10 mouse cellular contexts compared by ENCODE assay signal in the genomic region with DNA sequence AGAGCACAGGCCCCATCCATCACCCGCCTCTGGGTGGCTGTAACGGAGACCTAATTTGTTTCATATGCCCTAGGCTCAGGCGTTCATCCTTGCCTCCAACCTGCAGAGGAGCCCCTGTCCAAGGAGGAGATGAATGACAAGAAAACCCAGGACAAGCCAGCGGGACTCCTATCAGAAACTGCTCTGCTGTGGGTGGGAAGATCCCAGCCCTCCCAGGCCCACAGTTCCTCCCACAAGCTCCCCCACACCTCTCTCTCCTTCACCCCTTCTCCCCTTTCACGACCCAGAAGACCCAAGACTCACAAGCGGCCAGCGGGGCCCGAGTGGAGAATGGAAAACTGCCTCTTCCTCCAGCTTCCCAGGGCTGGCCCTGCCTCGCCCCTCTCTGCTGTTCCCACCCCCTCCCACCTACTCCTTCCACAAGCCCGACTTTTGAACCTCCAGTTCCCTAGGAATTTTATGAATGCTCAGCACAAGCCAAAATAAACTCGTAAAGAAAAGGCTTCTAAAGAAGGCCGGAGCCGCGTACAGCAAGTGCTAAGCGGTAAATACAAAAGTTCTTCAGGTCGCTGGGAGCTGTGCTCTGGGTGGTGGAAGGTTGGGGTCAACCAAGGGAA.
DNase-seq lines count a peak whose midpoint lies in the region; ATAC-seq and TF ChIP-seq lines count a peak whose summit lies in the region.
"Had no signal": no experiment of that assay in that cellular context is flagged by ENCODE, and none has a peak within 500 bp of the region (broad histone marks: within the 10 kb centered on the region; RNA-seq: fewer than 3 reads in every experiment).

No protein-coding gene starts in this region.

- peak; percentile 26 for DNase-seq in heart, postnatal 0 days (ENCODE audit: low spot score)
- no peak for DNase-seq in heart, adult 8-10 months (ENCODE audit: low spot score)
- peak; percentile 35 for DNase-seq in lung, postnatal 25 days (ENCODE audit: low spot score)
- DNase-seq in urinary bladder, adult 18-20 months (ENCODE audit: low spot score in 2 of 2) = no peak
- DNase-seq in B cell, adult 2 months = no peak
- DNase-seq in layer of hippocampus, adult 2 months (ENCODE audit: low spot score in 2 of 2) = no peak

- H3K4me3 ChIP-seq in heart, postnatal 0 days (ENCODE audit: low read depth, low read length) = no peak overlapping the region
- no peak overlapping the region for H3K4me3 ChIP-seq in embryonic facial prominence, embryonic 12.5 days
- H3K4me3 ChIP-seq in kidney, embryonic 14.5 days (ENCODE audit: low read length) = no peak overlapping the region
- H3K4me3 ChIP-seq in layer of hippocampus, adult 2 months = no peak overlapping the region
- H3K4me3 ChIP-seq: liver, embryonic 12.5 days had no signal

- no peaks in the 10 kb centered on the region for H3K36me3 ChIP-seq in heart, postnatal 0 days (replicated peaks; ENCODE audit: control insufficient read depth, insufficient read depth, low read length)
- no peaks in the 10 kb centered on the region for H3K36me3 ChIP-seq in embryonic facial prominence, embryonic 12.5 days
- H3K36me3 ChIP-seq in kidney, embryonic 14.5 days (ENCODE audit: control insufficient read depth, insufficient read depth, low read length) = no peaks in the 10 kb centered on the region
- H3K36me3 ChIP-seq: G1E; liver, embryonic 12.5 days had no signal

- no peak for ATAC-seq in heart, postnatal 0 days (ENCODE audit: insufficient read depth, low read depth)
- ATAC-seq in embryonic facial prominence, embryonic 12.5 days (ENCODE audit: insufficient number of reproducible peaks, insufficient read depth, low FRiP score, low TSS enrichment) = no peak
- peak; percentile 83 for ATAC-seq in kidney, embryonic 14.5 days (ENCODE audit: low FRiP score, low TSS enrichment)
- ATAC-seq: liver, embryonic 12.5 days had no signal

- no peak for TF ChIP-seq CTCF in heart, postnatal 0 days (IDR thresholded peaks at IDR 0.05; ENCODE audit: low read depth)
- TF ChIP-seq CTCF in layer of hippocampus, adult 2 months (conservative IDR thresholded peaks at IDR 0.05) = no peak

- H3K4me2 ChIP-seq in heart, postnatal 0 days (ENCODE audit: low read depth, low read length) = no peak overlapping the region
- H3K4me2 ChIP-seq in embryonic facial prominence, embryonic 12.5 days (replicated peaks) = peak overlapping the region; percentile 26
- peak overlapping the region; percentile 17; the same call in 1 of the 2 replicates for H3K4me2 ChIP-seq in kidney, embryonic 14.5 days (replicated peaks; ENCODE audit: low read depth, low read length)
- H3K4me2 ChIP-seq: liver, embryonic 12.5 days had no signal

- no peaks in the 10 kb centered on the region for H3K9me3 ChIP-seq in heart, postnatal 0 days (replicated peaks; ENCODE audit: control insufficient read depth, low read length)
- H3K9me3 ChIP-seq in embryonic facial prominence, embryonic 12.5 days = no peaks in the 10 kb centered on the region
- no peaks in the 10 kb centered on the region for H3K9me3 ChIP-seq in kidney, embryonic 14.5 days (ENCODE audit: control insufficient read depth, low read length)
- H3K9me3 ChIP-seq: liver, embryonic 12.5 days had no signal

- H3K27me3 ChIP-seq in heart, postnatal 0 days (ENCODE audit: control insufficient read depth, insufficient read depth, low read length) = peaks cover 24% of the 10 kb centered on the region; the same call in 1 of the 2 replicates
- H3K27me3 ChIP-seq in embryonic facial prominence, embryonic 12.5 days = peaks cover 20% of the 10 kb centered on the region
- no peaks in the 10 kb centered on the region; the same call in 1 of the 2 replicates for H3K27me3 ChIP-seq in kidney, embryonic 14.5 days (ENCODE audit: control insufficient read depth, insufficient read depth, low read length)

- no peak for TF ChIP-seq EP300 in heart, postnatal 0 days (IDR thresholded peaks at IDR 0.05; ENCODE audit: low read depth)

- H3K4me1 ChIP-seq in heart, postnatal 0 days (ENCODE audit: control insufficient read depth, insufficient read depth) = no peaks in the 10 kb centered on the region; the same call in 1 of the 2 replicates
- H3K4me1 ChIP-seq in embryonic facial prominence, embryonic 12.5 days = peaks cover 42% of the 10 kb centered on the region
- H3K4me1 ChIP-seq in kidney, embryonic 14.5 days (ENCODE audit: control insufficient read depth, insufficient read depth, low read length) = peaks cover 19% of the 10 kb centered on the region; the same call in 1 of the 2 replicates
- H3K4me1 ChIP-seq: liver, embryonic 12.5 days had no signal

- no peak overlapping the region for H3K27ac ChIP-seq in heart, postnatal 0 days (ENCODE audit: low read depth)
- peak overlapping the region; percentile 47 for H3K27ac ChIP-seq in embryonic facial prominence, embryonic 12.5 days
- peak overlapping the region; percentile 68; the same call in 1 of the 2 replicates for H3K27ac ChIP-seq in kidney, embryonic 14.5 days (ENCODE audit: low read depth, low read length)
- no peak overlapping the region for H3K27ac ChIP-seq in layer of hippocampus, adult 2 months
- H3K27ac ChIP-seq: liver, embryonic 12.5 days had no signal

- WGBS in heart, postnatal 0 days = 23% methylated on average over 16 of the region's 16 CpGs
- WGBS in embryonic facial prominence, embryonic 12.5 days = 15% methylated on average over 16 of the region's 16 CpGs
- WGBS in kidney, embryonic 14.5 days = 15% methylated on average over 16 of the region's 16 CpGs

- H3K9ac ChIP-seq in heart, postnatal 0 days (replicated peaks; ENCODE audit: low read depth, low read length) = no peak overlapping the region
- no peak overlapping the region for H3K9ac ChIP-seq in embryonic facial prominence, embryonic 12.5 days
- H3K9ac ChIP-seq in kidney, embryonic 14.5 days (ENCODE audit: low read depth, low read length) = no peak overlapping the region
- H3K9ac ChIP-seq: liver, embryonic 12.5 days had no signal

Comparison
In these comparisons a context has a peak if more than half of its experiments do, and no peak if none do; other contexts are left out.
1. DNase-seq: peak in heart, postnatal 0 days (single experiment) and lung, postnatal 25 days (single experiment); none in heart, adult 8-10 months (single experiment), urinary bladder, adult 18-20 months (0 of 2), B cell, adult 2 months (0 of 2) and layer of hippocampus, adult 2 months (0 of 2).
2. H3K27ac ChIP-seq: peak in embryonic facial prominence, embryonic 12.5 days (single experiment) and kidney, embryonic 14.5 days (single experiment); none in heart, postnatal 0 days (single experiment) and layer of hippocampus, adult 2 months (single experiment).